Mouse (Mus musculus) lung, embryonic 14.5 days (tissue): Measurements from ENCODE around the gene Ppp3ca. TPM values are rescaled to one million over a fixed set of nuclear protein-coding genes. Genes with fewer than 3 reads are reported as not detected.

Experiments used
- ATAC-seq: fragments of 200-750 bp; cut with Nextera tagmentation; 2 replicates; pipeline ENCODE4 v1.8.0; 2017; ENCODE audit warnings: mild to moderate bottlenecking, moderate TSS enrichment, moderate library complexity; ENCODE audit not compliant: insufficient read depth
- DNase-seq: peaks from one replicate; pipeline ENCODE4 v3.0.0-alpha.2; 2015
- H3K27ac ChIP-seq: fragments of 300-500 bp; sonication (generic); 2 replicates; pipeline ENCODE4 v1.5.1; 2014; ENCODE audit warnings: low read depth, mild to moderate bottlenecking, moderate library complexity
- H3K27me3 ChIP-seq: fragments of 300-500 bp; sonication (generic); 2 replicates; pipeline ENCODE4 v1.6.1; 2014; ENCODE audit warnings: low read length, control low read depth; ENCODE audit not compliant: insufficient read depth
- H3K36me3 ChIP-seq: fragments of 300-500 bp; sonication (generic); 2 replicates; pipeline ENCODE4 v1.6.1; 2014; ENCODE audit warnings: control low read depth; ENCODE audit not compliant: insufficient read depth
- H3K4me1 ChIP-seq: fragments of 300-500 bp; sonication (generic); 2 replicates; pipeline ENCODE4 v1.6.1; 2014; ENCODE audit warnings: antibody characterized with exemption, control low read depth; ENCODE audit not compliant: insufficient read depth
- H3K4me2 ChIP-seq: fragments of 300-500 bp; sonication (generic); 2 replicates; pipeline ENCODE4 v1.6.1; 2014; ENCODE audit warnings: mild to moderate bottlenecking
- H3K4me3 ChIP-seq: fragments of 300-500 bp; sonication (generic); 2 replicates; pipeline ENCODE4 v1.5.1; 2014; ENCODE audit warnings: low read depth, low read length
- H3K9ac ChIP-seq: fragments of 300-500 bp; sonication (generic); 2 replicates; pipeline ENCODE4 v1.6.1; 2014
- H3K9me3 ChIP-seq: fragments of 300-500 bp; sonication (generic); 2 replicates; pipeline ENCODE4 v1.6.1; 2016; ENCODE audit warnings: low read depth, low read length, control low read depth
- CTCF ChIP-seq: IDR thresholded peaks from 2 replicates; pipeline ENCODE4 v1.5.1; 2016; ENCODE audit warnings: antibody characterized with exemption, low read depth
- WGBS: fragments of 180-500 bp; shearing (Covaris S2); extraction: QIAGEN DNeasy Blood & Tissue Kit; methylation state at CpG from one replicate; pipeline ENCODE4 v1.1.7; 2014; 5-methylcytosine and 5-hydroxymethylcytosine counted together
- polyA plus RNA-seq: library from polyadenylated mRNA; unstranded; fragments of >200 nt; fragmentation: Nextera tagmentation; extraction: Ambion mirVana; gene quantifications from 2 replicates; pipeline ENCODE4 v1.2.1, GENCODE M21; 2014

Ppp3ca gene
- polyA plus RNA-seq, 1 experiment from 2014 or later = 74.1 TPM

GRCm38 (mm10) chr3:136812791-136813190 is 142.9 kb downstream of the Ppp3ca start:
- H3K27ac ChIP-seq = no peak overlapping the region
- H3K27me3 ChIP-seq = no peaks in the 10 kb centered on the region
- no peak for TF ChIP-seq CTCF
- no peak overlapping the region for H3K4me2 ChIP-seq
- no peak overlapping the region for H3K9ac ChIP-seq
- no peak for DNase-seq
- no peaks in the 10 kb centered on the region for H3K9me3 ChIP-seq
- no peaks in the 10 kb centered on the region for H3K36me3 ChIP-seq
- H3K4me1 ChIP-seq = peaks cover 4% of the 10 kb centered on the region; the same call in 1 of the 2 replicates
- H3K4me3 ChIP-seq = no peak overlapping the region
- WGBS = 52% methylated on average over 2 of the region's 2 CpGs
- no peak for ATAC-seq

GRCm38 (mm10) chr3:136813886-136814285 is 144.0 kb downstream of the Ppp3ca start:
- DNase-seq (no peak), ATAC-seq (no peak)
- Histone ChIP-seq H3K36me3 (no peaks in the 10 kb centered on the region), H3K27ac (no peak overlapping the region), H3K9me3 (no peaks in the 10 kb centered on the region), H3K4me2 (no peak overlapping the region), H3K4me3 (no peak overlapping the region), H3K4me1 (peaks cover 6% of the 10 kb centered on the region; the same call in 1 of the 2 replicates), H3K9ac (no peak overlapping the region), H3K27me3 (no peaks in the 10 kb centered on the region)
- WGBS = 84% methylated on average over 2 of the region's 2 CpGs
- TF ChIP-seq CTCF = no peak

GRCm38 (mm10) chr3:136814916-136815315 is 145.0 kb downstream of the Ppp3ca start:
- WGBS = 82% methylated on average over 4 of the region's 4 CpGs
- Histone ChIP-seq H3K36me3 (no peaks in the 10 kb centered on the region), H3K9me3 (no peaks in the 10 kb centered on the region), H3K27ac (no peak overlapping the region), H3K27me3 (no peaks in the 10 kb centered on the region), H3K9ac (no peak overlapping the region), H3K4me1 (peaks cover 7% of the 10 kb centered on the region; the same call in 1 of the 2 replicates), H3K4me3 (no peak overlapping the region), H3K4me2 (no peak overlapping the region)
- ATAC-seq = no peak
- DNase-seq = no peak
- TF ChIP-seq CTCF = no peak

GRCm38 (mm10) chr3:136816319-136816718 is 146.4 kb downstream of the Ppp3ca start:
- Histone ChIP-seq H3K4me3 (no peak overlapping the region), H3K27me3 (no peaks in the 10 kb centered on the region), H3K9ac (no peak overlapping the region), H3K4me1 (peaks cover 7% of the 10 kb centered on the region; the same call in 1 of the 2 replicates), H3K36me3 (no peaks in the 10 kb centered on the region), H3K27ac (no peak overlapping the region), H3K4me2 (no peak overlapping the region), H3K9me3 (no peaks in the 10 kb centered on the region)
- 79% methylated on average over 3 of the region's 3 CpGs for WGBS
- ATAC-seq = no peak
- TF ChIP-seq CTCF = no peak
- DNase-seq = no peak

GRCm38 (mm10) chr3:136818997-136819396 is 149.1 kb downstream of the Ppp3ca start:
- WGBS = 54% methylated on average over 5 of the region's 5 CpGs
- no peak overlapping the region for H3K4me3 ChIP-seq
- H3K9me3 ChIP-seq = no peaks in the 10 kb centered on the region
- H3K27ac ChIP-seq = no peak overlapping the region
- no peak overlapping the region for H3K4me2 ChIP-seq
- H3K9ac ChIP-seq = no peak overlapping the region
- DNase-seq = peak; percentile 60
- no peaks in the 10 kb centered on the region for H3K27me3 ChIP-seq
- peaks cover 3% of the 10 kb centered on the region; the same call in 1 of the 2 replicates for H3K4me1 ChIP-seq
- TF ChIP-seq CTCF = no peak
- peak; percentile 47; the same call in 1 of the 2 replicates for ATAC-seq
- H3K36me3 ChIP-seq = no peaks in the 10 kb centered on the region

- Histone ChIP-seq H3K4me1 (peaks cover 3% of the 10 kb centered on the region; the same call in 1 of the 2 replicates), H3K4me3 (no peak overlapping the region), H3K36me3 (no peaks in the 10 kb centered on the region), H3K4me2 (no peak overlapping the region), H3K9ac (no peak overlapping the region), H3K27ac (no peak overlapping the region), H3K27me3 (no peaks in the 10 kb centered on the region), H3K9me3 (no peaks in the 10 kb centered on the region)
- no peak for ATAC-seq
- TF ChIP-seq CTCF = no peak
- DNase-seq = no peak
- 57% methylated on average over 3 of the region's 3 CpGs for whole genome bisulfite sequencing
These were observed 151.1 kb downstream of the Ppp3ca start for GRCm38 (mm10) chr3:136821039-136821438.

- Histone ChIP-seq H3K9me3 (no peaks in the 10 kb centered on the region), H3K4me3 (no peak overlapping the region), H3K27ac (no peak overlapping the region), H3K36me3 (no peaks in the 10 kb centered on the region), H3K4me2 (no peak overlapping the region), H3K27me3 (no peaks in the 10 kb centered on the region), H3K4me1 (peaks cover 3% of the 10 kb centered on the region; the same call in 1 of the 2 replicates), H3K9ac (no peak overlapping the region)
- no peak for TF ChIP-seq CTCF
- no peak for ATAC-seq
- WGBS = 79% methylated on average over 2 of the region's 2 CpGs
- no peak for DNase-seq
These were observed 152.1 kb downstream of the Ppp3ca start for GRCm38 (mm10) chr3:136821993-136822392.
